Mouse (Mus musculus): Measurements from ENCODE around the gene Grb2.

GRCm38 (mm10) chr11:115674235-115674865 lies 34.0 kb downstream of the Grb2 start:
- no peak for TF ChIP-seq CTCF (IDR thresholded peaks at IDR 0.05; ENCODE audit: low read depth)
- TF ChIP-seq EP300 (IDR thresholded peaks at IDR 0.05; ENCODE audit: low read depth) = no peak

Measured in liver, embryonic 14.5 days (tissue).